Mouse (Mus musculus) MEL (cell line): Measurements from ENCODE around the gene Mpig6b. TPM values are rescaled to one million over a fixed set of nuclear protein-coding genes. Genes with fewer than 3 reads are reported as not detected.
A peak's percentile ranks its signal among the peaks of the same experiment; 100 is the strongest.

Source experiments
- DNase-seq: peaks from one replicate; pipeline ENCODE4 v3.0.0; 2011; ENCODE audit warnings: low read depth, low spot score
- H3K27ac ChIP-seq: 2 replicates; pipeline ENCODE4 v1.5.1; 2012; ENCODE audit warnings: low read depth, mild to moderate bottlenecking, control low read depth, low read length, moderate library complexity; ENCODE audit not compliant: control insufficient read depth
- H3K27me3 ChIP-seq, 2 experiments: fragments of 150-350 bp in 1 of 2; sonication (generic) in 1 of 2; 2 replicates each; pipeline ENCODE4 v1.6.1; 2012; ENCODE audit warnings: low read length in 2 of 2, mild to moderate bottlenecking in 2 of 2, improper control_type of control experiment in 1 of 2, moderate library complexity in 1 of 2; ENCODE audit not compliant: insufficient read depth in 2 of 2, control insufficient read depth in 1 of 2
- H3K36me3 ChIP-seq, 2 experiments: 2 replicates each; pipeline ENCODE4 v1.6.1; 2012 to 2014; ENCODE audit warnings: low read length in 2 of 2, improper control_type of control experiment in 1 of 2, inconsistent platforms in 1 of 2, mild to moderate bottlenecking in 1 of 2; ENCODE audit not compliant: insufficient read depth in 2 of 2, control insufficient read depth in 1 of 2
- H3K4me1 ChIP-seq, 2 experiments: fragments of 150-350 bp in 1 of 2; sonication (generic) in 1 of 2; 2 replicates each; pipeline ENCODE4 v1.6.1; 2012; ENCODE audit warnings: low read length in 2 of 2, improper control_type of control experiment in 1 of 2, mild to moderate bottlenecking in 1 of 2; ENCODE audit not compliant: insufficient read depth in 2 of 2, control insufficient read depth in 1 of 2
- H3K4me3 ChIP-seq, 2 experiments: fragments of 150-350 bp in 1 of 2; sonication (generic) in 1 of 2; 2 replicates each; pipeline ENCODE4 v1.5.1; 2012; ENCODE audit warnings: low read depth in 2 of 2, low read length in 2 of 2, mild to moderate bottlenecking in 2 of 2, moderate library complexity in 2 of 2, control low read depth in 1 of 2, improper control_type of control experiment in 1 of 2; ENCODE audit not compliant: control insufficient read depth in 1 of 2, insufficient read depth in 1 of 2
- H3K79me2 ChIP-seq: 2 replicates; pipeline ENCODE4 v1.6.1; 2012; ENCODE audit warnings: mild to moderate bottlenecking, low read length, moderate library complexity; ENCODE audit not compliant: control insufficient read depth, poor library complexity, insufficient read depth
- H3K9ac ChIP-seq: 2 replicates; pipeline ENCODE4 v1.6.1; 2012; ENCODE audit warnings: low read depth, mild to moderate bottlenecking, control low read depth, low read length, moderate library complexity; ENCODE audit not compliant: control insufficient read depth, poor library complexity, severe bottlenecking
- H3K9me3 ChIP-seq: fragments of 150-350 bp; sonication (generic); replicated peaks from 2 replicates; pipeline ENCODE4 v1.6.1; 2012; ENCODE audit warnings: mild to moderate bottlenecking, low read length, improper control_type of control experiment, moderate library complexity; ENCODE audit not compliant: insufficient read depth
- BHLHE40 ChIP-seq: IDR thresholded peaks from 2 replicates; pipeline ENCODE4 v1.6.1; 2012; ENCODE audit warnings: low read depth, mild to moderate bottlenecking, inconsistent platforms, low read length, improper control_type of control experiment, borderline replicate concordance
- CHD1 ChIP-seq: IDR thresholded peaks from 2 replicates; pipeline ENCODE4 v1.6.1; 2012; ENCODE audit warnings: low read depth, mild to moderate bottlenecking, inconsistent platforms, low read length, improper control_type of control experiment
- E2F4 ChIP-seq: IDR thresholded peaks from 2 replicates; pipeline ENCODE4 v1.6.1; 2011; ENCODE audit warnings: low read depth, low read length, improper control_type of control experiment, borderline replicate concordance
- ELF1 ChIP-seq: IDR thresholded peaks from 2 replicates; pipeline ENCODE4 v1.6.1; 2014; ENCODE audit warnings: low read depth, mild to moderate bottlenecking, inconsistent platforms, low read length, improper control_type of control experiment, moderate library complexity
- EP300 ChIP-seq, 2 experiments: IDR thresholded peaks; 2 replicates each; pipeline ENCODE4 v1.6.1; 2011; ENCODE audit warnings: improper control_type of control experiment in 2 of 2, low read length in 2 of 2, low read depth in 1 of 2, mild to moderate bottlenecking in 1 of 2
- ETS1 ChIP-seq: IDR thresholded peaks from 2 replicates; pipeline ENCODE4 v1.6.1; 2012; ENCODE audit warnings: low read depth, mild to moderate bottlenecking, inconsistent platforms, low read length, improper control_type of control experiment, moderate library complexity
- GABPA ChIP-seq: IDR thresholded peaks from 2 replicates; pipeline ENCODE4 v1.6.1; 2012; ENCODE audit warnings: low read depth, mild to moderate bottlenecking, inconsistent platforms, low read length, improper control_type of control experiment, moderate library complexity
- GATA1 ChIP-seq: IDR thresholded peaks from 2 replicates; pipeline ENCODE4 v1.6.1; 2011; ENCODE audit warnings: low read depth, low read length, improper control_type of control experiment
- HCFC1 ChIP-seq: IDR thresholded peaks from 2 replicates; pipeline ENCODE4 v1.6.1; 2012; ENCODE audit warnings: low read depth, mild to moderate bottlenecking, inconsistent platforms, low read length, improper control_type of control experiment, moderate library complexity
- JUND ChIP-seq: IDR thresholded peaks from 2 replicates; pipeline ENCODE4 v1.6.1; 2011; ENCODE audit warnings: low read depth, mild to moderate bottlenecking, improper control_type of control experiment, low read length
- KAT2A ChIP-seq: conservative IDR thresholded peaks from 2 replicates; pipeline ENCODE4 v1.6.1; 2012; ENCODE audit warnings: low read depth, low read length, improper control_type of control experiment, inconsistent platforms
- MAX ChIP-seq: IDR thresholded peaks from 2 replicates; pipeline ENCODE4 v1.6.1; 2011; ENCODE audit warnings: low read length, improper control_type of control experiment
- MAZ ChIP-seq: IDR thresholded peaks from 2 replicates; pipeline ENCODE4 v1.6.1; 2012; ENCODE audit warnings: low read depth, mild to moderate bottlenecking, inconsistent platforms, low read length, improper control_type of control experiment
- MYB ChIP-seq: IDR thresholded peaks from 2 replicates; pipeline ENCODE4 v1.6.1; 2011; ENCODE audit warnings: mild to moderate bottlenecking, low read depth, low read length, improper control_type of control experiment
- MYC ChIP-seq: IDR thresholded peaks from 2 replicates; pipeline ENCODE4 v1.6.1; 2011; ENCODE audit warnings: low read depth, mild to moderate bottlenecking, low read length, improper control_type of control experiment, moderate library complexity
- NELFE ChIP-seq: IDR thresholded peaks from 2 replicates; pipeline ENCODE4 v1.6.1; 2011; ENCODE audit warnings: low read depth, low read length, improper control_type of control experiment
- NRF1 ChIP-seq: IDR thresholded peaks from 2 replicates; pipeline ENCODE4 v1.6.1; 2014; ENCODE audit warnings: low read depth, mild to moderate bottlenecking, inconsistent platforms, low read length, improper control_type of control experiment, moderate library complexity; ENCODE audit not compliant: poor library complexity, insufficient read depth, severe bottlenecking
- POLR2A ChIP-seq, 2 experiments: IDR thresholded peaks; 2 replicates each; pipeline ENCODE4 v1.6.1; 2011 to 2012; ENCODE audit warnings: low read length in 2 of 2, mild to moderate bottlenecking in 2 of 2, control low read depth in 1 of 2, improper control_type of control experiment in 1 of 2, low read depth in 1 of 2, moderate library complexity in 1 of 2; ENCODE audit not compliant: control insufficient read depth in 1 of 2, insufficient read depth in 1 of 2, poor library complexity in 1 of 2
- POLR2AphosphoS5 ChIP-seq: IDR thresholded peaks from 2 replicates; pipeline ENCODE4 v1.6.1; 2012; ENCODE audit warnings: low read depth, borderline replicate concordance, mild to moderate bottlenecking, inconsistent platforms, low read length, moderate library complexity, mixed read lengths
- RCOR1 ChIP-seq: IDR thresholded peaks from 2 replicates; pipeline ENCODE4 v1.6.1; 2012; ENCODE audit warnings: low read depth, mild to moderate bottlenecking, inconsistent platforms, low read length, improper control_type of control experiment
- SIN3A ChIP-seq: IDR thresholded peaks from 2 replicates; pipeline ENCODE4 v1.6.1; 2012; ENCODE audit warnings: low read length, improper control_type of control experiment, inconsistent platforms
- TAL1 ChIP-seq: IDR thresholded peaks from 2 replicates; pipeline ENCODE4 v1.6.1; 2012; ENCODE audit warnings: mild to moderate bottlenecking, inconsistent platforms, low read length, moderate library complexity, mixed read lengths
- TBP ChIP-seq: IDR thresholded peaks from 2 replicates; pipeline ENCODE4 v1.8.0; 2011; ENCODE audit warnings: low read depth, low read length, improper control_type of control experiment
- UBTF ChIP-seq: IDR thresholded peaks from 2 replicates; pipeline ENCODE4 v1.6.1; 2012; ENCODE audit warnings: low read depth, mild to moderate bottlenecking, inconsistent platforms, low read length, improper control_type of control experiment, moderate library complexity, borderline replicate concordance; ENCODE audit not compliant: insufficient read depth
- USF1 ChIP-seq: IDR thresholded peaks from 2 replicates; pipeline ENCODE4 v1.6.1; 2014; ENCODE audit warnings: low read depth, mild to moderate bottlenecking, inconsistent platforms, low read length, improper control_type of control experiment, moderate library complexity
- USF2 ChIP-seq, 2 experiments: IDR thresholded peaks; 2 replicates each; pipeline ENCODE4 v1.6.1; 2011 to 2012; ENCODE audit warnings: improper control_type of control experiment in 2 of 2, low read length in 2 of 2, borderline replicate concordance in 1 of 2, inconsistent platforms in 1 of 2, low read depth in 1 of 2, mild to moderate bottlenecking in 1 of 2; ENCODE audit not compliant: insufficient read depth in 1 of 2
- ZC3H11A ChIP-seq: IDR thresholded peaks from 2 replicates; pipeline ENCODE4 v1.6.1; 2012; ENCODE audit warnings: low read depth, mild to moderate bottlenecking, inconsistent platforms, low read length, improper control_type of control experiment
- ZKSCAN1 ChIP-seq: IDR thresholded peaks from 2 replicates; pipeline ENCODE4 v1.6.1; 2012; ENCODE audit warnings: low read depth, mild to moderate bottlenecking, inconsistent platforms, low read length, improper control_type of control experiment, moderate library complexity
- ZMIZ1 ChIP-seq: IDR thresholded peaks from 2 replicates; pipeline ENCODE4 v1.6.1; 2012; ENCODE audit warnings: low read depth, mild to moderate bottlenecking, inconsistent platforms, low read length, improper control_type of control experiment, moderate library complexity
- ZNF384 ChIP-seq: IDR thresholded peaks from 2 replicates; pipeline ENCODE4 v1.6.1; 2012; ENCODE audit warnings: low read depth, mild to moderate bottlenecking, inconsistent platforms, low read length, improper control_type of control experiment
- polyA plus RNA-seq, 2 experiments: library from polyadenylated mRNA; stranded (reverse) in 1 of 2; unstranded in 1 of 2; fragments of >175 nt in 1 of 2; fragments of >200 nt in 1 of 2; gene quantifications; 2 replicates each; pipeline versions ENCODE4 v1.2.1 to v1.2.4; 2012; ENCODE audit warnings: low replicate concordance in 2 of 2, low read depth in 1 of 2; ENCODE audit not compliant: insufficient read length in 2 of 2, insufficient read depth in 1 of 2, missing spikeins in 1 of 2
- total RNA-seq: library from RNA; depleted of rRNA; stranded (reverse); fragments of 300-350 nt; gene quantifications from 2 replicates; pipeline ENCODE4 v1.2.3, GENCODE M21; 2012

Mpig6b gene
- total and polyA plus RNA-seq, 3 experiments, result not detected

- TF ChIP-seq MAZ, result peak; percentile 95
- no peak; the same call in 1 of the 2 replicates for TF ChIP-seq TAL1
- TF ChIP-seq SIN3A, result peak; percentile 70
- TF ChIP-seq ZKSCAN1, result no peak; the same call in 1 of the 2 replicates
- TF ChIP-seq ELF1, result 0 out of 2 replicates have a peak, but pooled peaks have one; percentile 45
- peak; percentile 74 for TF ChIP-seq NELFE
- peak in 1 of 2 experiments; percentile 72; a peak in 2 of 4 replicates for TF ChIP-seq POLR2A (IDR thresholded peaks at IDR 0.05; ENCODE audit: control insufficient read depth in 1 of 2, insufficient read depth in 1 of 2, low read depth in 1 of 2, low read length in 2 of 2, poor library complexity in 1 of 2)
- TF ChIP-seq USF2 (IDR thresholded peaks at IDR 0.05; ENCODE audit: borderline replicate concordance in 1 of 2, insufficient read depth in 1 of 2, low read depth in 1 of 2, low read length in 2 of 2), result no peak
- TF ChIP-seq, all 39 proteins: peak for 19
These were observed 17.6 kb downstream of the Mpig6b start (continued) for GRCm38 (mm10) chr17:35048149-35048931.

- peak overlapping the region; percentile 66 for H3K9ac ChIP-seq
- peaks cover 0 to 33% of the 10 kb centered on the region in 2 experiments; a peak in 3 of 4 replicates for H3K36me3 ChIP-seq
- H3K4me1 ChIP-seq, result peaks cover 7 to 47% of the 10 kb centered on the region in 2 experiments
- peaks cover 26% of the 10 kb centered on the region for H3K79me2 ChIP-seq
- H3K27me3 ChIP-seq, result no peaks in the 10 kb centered on the region
- no peaks in the 10 kb centered on the region for H3K9me3 ChIP-seq
- TF ChIP-seq POLR2A (IDR thresholded peaks at IDR 0.05; ENCODE audit: control insufficient read depth in 1 of 2, insufficient read depth in 1 of 2, low read depth in 1 of 2, low read length in 2 of 2, poor library complexity in 1 of 2) (no peak; a peak in 1 of 4 replicates), ETS1 (peak; percentile 83), GABPA (no peak), MAX (no peak), POLR2AphosphoS5 (no peak), SIN3A (peak; percentile 20; the same call in 1 of the 2 replicates), MYC (peak; percentile 15; the same call in 1 of the 2 replicates), BHLHE40 (peak; percentile 13; the same call in 1 of the 2 replicates), USF2 (IDR thresholded peaks at IDR 0.05; ENCODE audit: borderline replicate concordance in 1 of 2, insufficient read depth in 1 of 2, low read depth in 1 of 2, low read length in 2 of 2) (no peak), MYB (no peak), NRF1 (no peak), E2F4 (no peak), NELFE (no peak), UBTF (no peak), USF1 (no peak), GATA1 (peak; percentile 89), CHD1 (no peak), ZMIZ1 (no peak), JUND (no peak), RCOR1 (peak; percentile 69), TBP (peak; percentile 85), ELF1 (peak; percentile 50; the same call in 1 of the 2 replicates), ZNF384 (peak; percentile 98), ZC3H11A (no peak), TAL1 (no peak; the same call in 1 of the 2 replicates), KAT2A (no peak), HCFC1 (0 out of 2 replicates have a peak, but pooled peaks have one; percentile 14), EP300 (IDR thresholded peaks at IDR 0.05; ENCODE audit: low read depth in 1 of 2, low read length in 2 of 2) (peak; percentile 69 to 75)
- peak; percentile 81 for DNase-seq
- H3K4me3 ChIP-seq, result peak overlapping the region; percentile 48 to 52
- peak overlapping the region; percentile 98 for H3K27ac ChIP-seq
These were observed 18.3 kb downstream of the Mpig6b start for GRCm38 (mm10) chr17:35047688-35048087.
